Mouse (Mus musculus): ENCODE measurements around the gene Ppp1r15a.

GRCm38 (mm10) chr7:45522957-45523676 lies 3.0 kb downstream of the Ppp1r15a start:
- TF ChIP-seq CTCF (IDR thresholded peaks at IDR 0.05; ENCODE audit: borderline replicate concordance, extremely low read depth, insufficient read depth, insufficient read length) (no peak), POLR2A (IDR thresholded peaks at IDR 0.05; ENCODE audit: borderline replicate concordance, extremely low read depth, insufficient read depth, insufficient read length, poor library complexity, severe bottlenecking) (no peak)

Measured in brain, embryonic 14.5 days (tissue).